13 mouse cellular contexts compared by ENCODE assay signal in genomic region chr5:36553056-36553606, GRCm38 (mm10). TPM values are rescaled to one million over a fixed set of nuclear protein-coding genes. Genes with fewer than 3 reads are reported as not detected.
DNase-seq lines count a peak whose midpoint lies in the region; ATAC-seq and TF ChIP-seq lines count a peak whose summit lies in the region.
"Had no signal": no experiment of that assay in that cellular context is flagged by ENCODE, and none has a peak within 500 bp of the region (broad histone marks: within the 10 kb centered on the region; RNA-seq: fewer than 3 reads in every experiment).

No protein-coding gene starts in this region.

- no peak for TF ChIP-seq CTCF in thymus, adult 2 months (IDR thresholded peaks at IDR 0.05; ENCODE audit: borderline replicate concordance, control insufficient read depth, extremely low read depth, insufficient read depth, low read length, poor library complexity)

- no peaks in the 10 kb centered on the region for H3K36me3 ChIP-seq in thymus, adult 2 months (ENCODE audit: control insufficient read depth, insufficient read depth, low read length)
- H3K36me3 ChIP-seq: limb, embryonic 12.5 days; neural tube, embryonic 15.5 days had no signal

- peaks cover 44% of the 10 kb centered on the region for H3K4me1 ChIP-seq in thymus, adult 2 months (replicated peaks; ENCODE audit: control insufficient read depth, insufficient read depth, low read length)

- peak overlapping the region; percentile 69 for H3K27ac ChIP-seq in thymus, adult 2 months (ENCODE audit: control insufficient read depth, insufficient read depth, low read length)
- H3K27ac ChIP-seq: gastrocnemius, adult 2 months; limb, embryonic 12.5 days; neural tube, embryonic 15.5 days had no signal

- peak; percentile 71 to 76 for DNase-seq in B cell, adult 2 months
- peak; percentile 45 for DNase-seq in thymus, adult 2 months
- no peak for DNase-seq in embryo, embryonic 11 days
- DNase-seq in liver: no peak
- DNase-seq in right cerebral cortex, adult 18-20 months: no peak
- DNase-seq: adrenal gland, postnatal 14 days; gastrocnemius, adult 2 months; kidney, adult 11 months; lung, postnatal 4 days had no signal

- no peak for TF ChIP-seq POLR2A in thymus, adult 2 months (IDR thresholded peaks at IDR 0.05; ENCODE audit: control insufficient read depth, extremely low read depth, insufficient read depth, low read length, poor library complexity)

- WGBS in thymus, adult 2 months: 39% methylated on average over 2 of the region's 2 CpGs

- no peaks in the 10 kb centered on the region for H3K27me3 ChIP-seq in thymus, adult 2 months (ENCODE audit: control insufficient read depth, insufficient read depth, low read length)
- H3K27me3 ChIP-seq: limb, embryonic 12.5 days; neural tube, embryonic 15.5 days had no signal

- ATAC-seq in CD4-positive, CD25-positive, alpha-beta regulatory T cell, adult 4 months: peak; percentile 45
- ATAC-seq in megakaryocyte, adult 5-6 weeks (ENCODE audit: poor library complexity, severe bottlenecking): 0 out of 2 replicates have a peak, but pooled peaks have one; percentile 3

- H3K4me3 ChIP-seq in thymus, adult 2 months (ENCODE audit: control insufficient read depth, insufficient read depth, low read length): peak overlapping the region; percentile 38
- H3K4me3 ChIP-seq: gastrocnemius, adult 2 months; limb, embryonic 12.5 days; neural tube, embryonic 15.5 days had no signal

RNA-seq across cellular contexts. Expression of gene Tbc1d14, which starts 39.9 kb away (rescaled TPM):
- 10 to 100 TPM; 58.5 to 95.0 TPM for polyA plus RNA-seq in CD4-positive, CD25-positive, alpha-beta regulatory T cell, adult 4 months (2017; shearing (Covaris generic))
- 22.3 and 25.5 TPM in 2 replicates for total RNA-seq in megakaryocyte, adult 5-6 weeks (2015)
- 11.2 and 16.2 TPM in 2 replicates for total RNA-seq in megakaryocyte, adult 5-6 weeks (2017)
- 42.4 and 48.6 TPM in 2 replicates for polyA plus RNA-seq in thymus, adult 2 months (2012; rRNA removed)

Comparison
In these comparisons a context has a peak if more than half of its experiments do, and no peak if none do; other contexts are left out.
1. DNase-seq: peak in B cell, adult 2 months (2 of 2) and thymus, adult 2 months (single experiment); none in embryo, embryonic 11 days (single experiment), liver (single experiment) and right cerebral cortex, adult 18-20 months (single experiment).